Mouse (Mus musculus): ENCODE data around the gene Nabp1.

The Nabp1 gene

DNA sequence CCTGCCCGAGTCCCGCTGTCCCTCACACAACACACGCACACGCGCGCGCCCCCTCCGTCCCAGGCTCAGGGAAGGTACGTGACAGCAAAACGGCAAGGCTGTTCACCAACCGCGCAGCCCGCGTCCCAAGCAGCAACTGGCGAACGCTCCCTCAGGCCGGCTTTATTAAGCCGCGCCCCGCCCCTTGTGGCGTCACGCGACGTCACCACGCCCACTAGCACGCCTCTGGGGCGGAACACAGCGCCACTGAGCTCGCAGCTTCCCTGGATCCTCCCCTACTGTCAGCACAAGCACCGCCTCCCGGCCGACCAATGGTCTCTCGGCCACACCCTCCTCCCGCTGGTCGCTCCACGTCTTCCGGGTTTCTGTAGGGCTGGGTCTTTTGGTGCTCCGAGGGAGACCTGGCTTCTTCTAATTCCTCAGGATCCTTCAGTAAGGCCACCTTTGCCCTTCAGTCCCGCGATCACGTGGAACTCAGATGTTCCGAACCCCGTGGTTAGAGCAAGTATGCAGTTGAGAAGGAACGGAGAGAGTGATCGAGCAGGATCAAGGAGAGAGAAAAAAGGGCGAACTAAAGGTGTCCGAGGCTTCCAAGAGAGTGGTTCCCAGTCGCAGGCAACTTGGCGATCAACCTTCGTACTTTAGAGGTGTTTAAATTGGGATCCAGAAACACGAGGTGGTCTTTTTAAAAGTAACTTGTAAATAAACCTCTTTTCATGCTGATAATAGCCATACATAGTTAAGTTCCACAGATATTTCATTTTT is at the start of gene Nabp1:
Gene Nabp1, minus strand, starts transcription at position 164 of the 765 bp plus-strand sequence.
- peak; percentile 99 for DNase-seq (ENCODE audit: low spot score in 2 of 2)

GRCm38 (mm10) chr1:51525563-51526265 is 47.5 kb upstream of the Nabp1 start:
- no peak for DNase-seq (ENCODE audit: low spot score in 2 of 2)

GRCm38 (mm10) chr1:51521651-51522050 is 43.4 kb upstream of the Nabp1 start:
- no peak for DNase-seq (ENCODE audit: low spot score in 2 of 2)

DNA sequence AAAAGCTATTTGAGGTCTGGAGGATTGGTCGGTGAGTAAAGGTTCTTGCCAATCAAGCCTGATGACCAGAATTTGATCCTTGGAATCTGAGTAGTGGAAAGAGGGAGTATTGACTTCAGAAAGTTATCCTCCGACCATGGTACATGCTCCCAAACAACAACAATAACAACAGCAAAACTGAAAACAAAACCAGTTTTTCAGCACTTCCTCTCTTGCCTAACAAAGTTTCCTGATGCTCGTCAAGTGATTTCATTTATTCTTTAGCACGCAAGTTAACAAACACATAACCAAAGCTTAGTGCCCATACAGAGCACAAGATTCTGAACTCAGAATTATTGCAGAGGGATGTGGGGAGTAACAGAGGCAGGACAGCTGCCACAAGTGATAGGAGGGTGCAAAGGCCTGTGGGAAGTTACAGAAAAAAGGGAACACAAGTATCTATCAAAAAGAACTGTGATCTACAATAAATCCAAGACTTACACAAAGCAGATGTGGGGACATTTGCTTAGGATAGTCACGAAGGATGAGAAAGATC is 42.1 kb upstream of the Nabp1 start:
- no peak for DNase-seq (ENCODE audit: low spot score in 2 of 2)

DNA sequence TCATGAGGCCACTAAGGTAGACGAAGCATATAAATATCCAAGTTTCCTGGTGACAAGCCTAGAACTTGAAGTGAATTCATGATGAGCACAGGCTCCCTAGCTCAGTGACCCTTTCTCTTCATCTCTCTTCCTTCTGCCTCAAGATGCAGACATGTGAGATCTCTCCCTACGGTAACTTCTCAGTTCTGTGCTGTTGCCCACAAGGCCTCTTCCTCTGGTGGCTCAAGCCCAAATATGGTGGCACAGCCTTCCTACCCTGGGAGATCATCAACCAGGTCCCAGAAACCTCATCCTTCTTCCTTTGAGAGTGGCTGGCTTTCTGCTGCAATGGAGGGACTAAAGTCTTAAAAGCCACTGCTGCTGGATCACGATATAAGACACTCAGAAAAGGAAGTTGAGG is 40.9 kb upstream of the Nabp1 start:
- DNase-seq (ENCODE audit: low spot score in 2 of 2) = no peak

DNA sequence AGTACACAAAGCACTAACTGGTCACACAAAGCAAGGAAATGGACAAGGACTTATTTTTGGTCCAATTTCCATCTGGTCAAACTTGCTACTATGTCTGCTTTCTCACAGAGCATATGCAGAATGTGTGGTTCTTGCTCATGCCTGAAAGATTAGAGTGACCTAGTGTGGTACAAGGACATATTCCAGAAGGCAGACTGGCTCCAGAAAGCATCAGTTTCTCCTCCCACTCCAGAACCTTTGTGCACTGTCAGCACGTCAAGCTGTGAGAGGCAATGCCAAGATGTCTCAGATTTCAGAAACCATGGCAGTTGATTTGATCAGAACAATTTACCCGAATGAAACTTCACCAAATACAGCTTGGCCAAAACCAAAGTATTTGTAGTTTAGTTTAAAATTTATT is 37.4 kb upstream of the Nabp1 start:
- no peak for DNase-seq (ENCODE audit: low spot score in 2 of 2)

GRCm38 (mm10) chr1:51515041-51515440 is 36.8 kb upstream of the Nabp1 start:
- DNase-seq (ENCODE audit: low spot score in 2 of 2) = peak; percentile 57 to 59

DNA sequence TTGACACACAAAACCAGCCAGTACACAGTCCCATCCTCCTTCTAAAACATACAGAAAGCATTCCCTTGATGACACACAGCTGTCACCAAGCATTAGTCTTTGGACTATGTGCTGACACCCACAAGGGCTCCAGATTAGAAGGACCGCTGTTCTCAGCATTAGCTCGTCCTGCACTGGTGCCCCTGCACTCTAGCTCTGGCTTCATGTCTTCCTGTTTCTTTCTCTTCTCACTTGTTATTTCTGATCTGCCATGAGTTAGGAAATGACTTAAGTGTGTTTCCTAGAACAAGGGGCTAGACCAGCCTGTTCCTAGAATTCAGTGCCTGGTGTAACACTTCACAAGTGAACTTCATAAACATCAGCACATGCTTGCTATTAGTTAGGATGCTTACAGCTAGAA is 36.2 kb upstream of the Nabp1 start:
- DNase-seq (ENCODE audit: low spot score in 2 of 2) = no peak

DNA sequence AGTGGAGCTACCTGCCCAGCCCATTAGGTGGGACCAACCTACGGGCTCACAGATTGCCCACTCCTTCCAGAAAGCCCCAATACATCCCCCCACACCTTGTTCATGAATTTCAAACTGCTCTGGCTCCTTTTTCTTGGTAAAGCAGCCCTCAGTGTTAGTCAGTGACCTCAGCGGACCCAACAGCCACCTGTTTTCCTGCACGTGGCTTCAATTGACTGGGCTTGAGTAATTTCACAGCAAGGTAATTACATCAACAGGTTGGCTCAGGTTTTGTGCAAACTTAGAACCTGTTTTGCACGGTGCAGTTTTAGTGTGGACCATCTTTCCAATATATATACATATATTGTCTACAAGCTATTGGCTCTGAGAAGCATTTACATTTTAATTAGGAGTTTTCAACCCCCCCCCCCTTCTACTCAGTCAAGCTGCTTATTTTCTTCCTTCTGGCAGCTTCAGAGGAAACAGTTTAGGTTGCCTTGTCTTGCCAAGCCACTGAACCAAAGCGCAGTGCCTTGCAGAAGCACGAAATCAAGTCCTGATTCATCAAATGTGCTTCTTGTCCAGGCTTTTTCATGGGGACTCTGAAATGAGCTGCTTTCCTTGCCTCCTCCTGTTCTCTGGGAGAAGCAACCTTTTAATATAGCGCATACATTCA is 35.0 kb upstream of the Nabp1 start:
- no peak for DNase-seq (ENCODE audit: low spot score in 2 of 2)

- no peak for DNase-seq (ENCODE audit: low spot score in 2 of 2)
These were observed 34.1 kb upstream of the Nabp1 start for GRCm38 (mm10) chr1:51512326-51512725.

DNA sequence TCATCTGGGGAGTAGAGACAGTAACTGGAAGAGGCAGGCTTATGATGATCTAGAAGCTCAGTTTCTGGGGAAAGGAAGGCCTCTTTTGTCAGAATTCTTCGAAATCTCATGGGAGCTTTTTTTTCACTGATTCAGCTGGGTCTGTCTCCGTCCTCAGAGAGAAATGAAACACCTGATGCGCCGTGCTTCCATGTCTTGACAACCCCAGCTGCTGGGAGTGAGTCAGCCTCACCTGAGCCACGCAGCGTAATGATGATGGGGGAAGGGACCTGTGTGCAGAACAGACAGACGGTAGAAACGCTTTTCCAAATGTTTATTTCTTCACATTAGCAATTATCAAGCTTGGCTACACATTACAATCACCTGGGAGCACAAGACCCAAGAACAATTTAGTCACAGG is 31.6 kb upstream of the Nabp1 start:
- no peak for DNase-seq (ENCODE audit: low spot score in 2 of 2)

DNA sequence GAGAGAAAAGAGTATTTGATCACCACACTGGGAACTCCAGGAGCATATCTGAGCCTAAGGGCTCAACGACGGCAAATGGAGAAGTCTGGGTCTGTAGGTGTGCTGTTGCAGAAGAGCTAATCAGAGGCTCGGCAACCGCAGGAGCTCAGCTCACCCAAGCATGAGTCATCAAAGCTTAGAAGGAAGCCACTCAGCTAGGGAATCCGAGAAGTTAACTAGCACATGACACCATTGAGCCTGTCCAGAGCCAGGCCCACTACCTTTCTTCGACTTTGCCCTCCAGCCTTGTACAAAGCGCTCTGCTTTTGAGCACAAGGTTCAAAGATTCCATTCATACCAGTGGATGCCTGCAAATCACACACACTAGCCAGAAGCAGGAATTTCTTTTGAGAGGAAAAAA is 30.9 kb upstream of the Nabp1 start:
- DNase-seq (ENCODE audit: low spot score in 2 of 2) = no peak

GRCm38 (mm10) chr1:51508543-51508942 is 30.3 kb upstream of the Nabp1 start:
- no peak for DNase-seq (ENCODE audit: low spot score in 2 of 2)

- DNase-seq (ENCODE audit: low spot score in 2 of 2) = no peak
These were observed 29.2 kb upstream of the Nabp1 start for GRCm38 (mm10) chr1:51507436-51507835.

DNA sequence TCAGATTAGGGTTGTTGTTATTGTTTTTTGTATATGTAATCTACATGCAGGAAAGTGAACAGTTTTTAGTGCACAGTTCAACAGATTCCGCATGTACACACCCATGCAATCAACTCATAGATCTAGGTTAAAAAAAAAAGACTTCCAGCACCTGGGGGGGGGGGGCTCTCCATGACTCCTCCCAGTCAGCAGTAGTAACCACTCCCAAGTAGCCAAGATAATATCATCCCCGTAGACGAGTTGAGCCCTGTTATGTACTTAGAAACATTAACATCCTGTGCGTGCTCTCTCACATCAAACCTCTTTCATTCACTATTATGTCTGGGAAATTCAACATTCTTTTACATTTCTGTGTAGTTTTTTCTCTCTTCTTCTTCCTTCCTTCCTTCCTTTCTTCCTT is 28.0 kb upstream of the Nabp1 start:
- DNase-seq (ENCODE audit: low spot score in 2 of 2) = no peak

- DNase-seq (ENCODE audit: low spot score in 2 of 2) = no peak
These were observed 27.4 kb upstream of the Nabp1 start for GRCm38 (mm10) chr1:51505632-51506031.

DNA sequence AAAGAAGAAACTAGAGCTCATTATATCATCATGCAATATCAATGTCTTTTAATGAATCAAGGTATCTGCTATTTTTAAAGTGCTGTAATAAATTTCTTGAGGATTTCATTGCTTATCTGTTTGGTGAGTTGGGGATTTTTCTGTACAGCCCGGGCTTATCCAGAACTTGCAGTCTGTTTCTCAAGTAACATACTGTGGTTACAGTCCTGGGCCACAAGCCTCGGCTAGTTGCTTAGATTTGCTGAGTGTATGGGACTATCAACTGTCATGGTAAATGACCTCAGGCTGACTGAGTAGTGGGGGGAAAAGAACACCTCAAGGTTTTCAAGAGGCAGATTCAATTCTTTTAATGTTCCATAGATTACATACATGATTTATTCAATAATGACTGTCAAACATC is 24.8 kb upstream of the Nabp1 start:
- no peak for DNase-seq (ENCODE audit: low spot score in 2 of 2)

- DNase-seq (ENCODE audit: low spot score in 2 of 2) = no peak
These were observed 24.1 kb upstream of the Nabp1 start for GRCm38 (mm10) chr1:51502353-51502752.

DNA sequence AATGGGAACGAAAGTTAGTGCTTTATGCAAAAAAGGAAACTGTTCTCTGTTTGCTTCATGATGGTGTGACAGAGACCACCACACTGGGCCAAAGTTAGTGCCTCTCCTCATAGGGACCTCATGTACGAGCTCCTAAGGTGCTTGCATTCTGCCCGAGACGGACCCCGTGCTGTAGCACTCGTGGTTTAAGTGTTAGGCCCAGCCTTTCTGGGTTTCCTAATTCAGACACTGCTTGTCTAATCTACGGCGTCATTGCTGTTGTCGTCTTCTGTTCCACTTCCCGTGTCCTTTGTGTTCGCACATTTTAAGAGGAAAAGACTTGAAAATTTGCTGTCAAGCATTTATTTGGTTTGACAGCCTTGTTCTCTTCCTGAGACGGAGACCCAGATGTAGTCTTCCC is 23.0 kb upstream of the Nabp1 start:
- peak in 1 of 2 experiments; percentile 2 for DNase-seq (ENCODE audit: low spot score in 2 of 2)

DNA sequence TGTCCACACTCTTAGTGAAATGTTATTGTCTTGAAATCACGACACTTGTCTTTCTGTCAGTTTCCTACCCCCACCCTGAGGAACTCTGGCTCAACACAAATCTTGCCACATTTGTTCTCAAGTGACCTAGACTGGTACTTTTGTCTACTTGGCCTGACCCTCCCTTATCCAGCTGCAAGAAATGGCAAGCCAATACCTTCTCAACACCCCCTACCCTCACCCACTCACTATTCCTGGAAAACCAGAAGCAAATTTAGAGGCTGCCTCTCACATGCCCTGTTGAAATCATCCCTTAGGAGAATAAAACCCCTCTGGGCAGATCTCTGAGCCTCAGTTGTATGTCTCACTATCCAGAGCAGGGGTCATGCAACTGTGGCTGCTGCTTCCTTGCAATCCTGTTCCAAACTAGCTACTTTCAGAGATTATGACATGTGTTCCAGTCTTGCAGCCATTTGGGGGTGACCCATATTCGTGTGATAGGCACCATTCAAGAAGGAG is 20.4 kb upstream of the Nabp1 start:
- DNase-seq (ENCODE audit: low spot score in 2 of 2) = no peak

- DNase-seq (ENCODE audit: low spot score in 2 of 2) = no peak
These were observed 17.9 kb upstream of the Nabp1 start for GRCm38 (mm10) chr1:51496163-51496562.

GRCm38 (mm10) chr1:51493592-51494307 is 15.5 kb upstream of the Nabp1 start:
- DNase-seq (ENCODE audit: low spot score in 2 of 2) = no peak
